23 mouse cellular contexts compared by ENCODE assay signal in the genomic region with DNA sequence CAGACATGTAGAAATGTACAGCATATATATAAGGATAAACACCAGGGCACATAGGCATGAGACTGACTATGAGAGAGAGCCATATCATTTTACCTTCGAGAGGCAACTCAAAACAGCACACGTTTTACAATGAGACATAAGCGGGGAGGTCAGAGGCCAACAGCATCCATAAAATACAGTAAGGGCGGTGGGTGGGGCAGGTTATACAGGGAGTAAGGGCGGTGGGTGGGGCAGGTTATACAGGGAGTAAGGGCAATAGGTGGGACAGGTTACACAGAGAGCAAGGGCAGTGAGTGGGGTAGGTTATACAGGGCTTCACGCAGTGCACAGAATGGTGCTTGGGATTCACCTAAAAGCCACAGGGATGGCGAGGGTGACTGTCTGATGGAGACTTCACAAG.
"Had no signal": no experiment of that assay in that cellular context is flagged by ENCODE, and none has a peak within 500 bp of the region (broad histone marks: within the 10 kb centered on the region; RNA-seq: fewer than 3 reads in every experiment).

No protein-coding gene starts in this region.

- H3K4me3 ChIP-seq: hindbrain, embryonic 10.5 days; hindbrain, embryonic 12.5 days; kidney, embryonic 15.5 days; limb, embryonic 13.5 days; limb, embryonic 15.5 days; liver, embryonic 12.5 days had no signal

- H3K4me2 ChIP-seq: heart, embryonic 11.5 days; hindbrain, embryonic 12.5 days; hindbrain, embryonic 14.5 days; kidney, embryonic 15.5 days; limb, embryonic 13.5 days; limb, embryonic 15.5 days; liver, embryonic 12.5 days had no signal

- ATAC-seq: hindbrain, embryonic 16.5 days; inflammation-experienced regulatory T-cells, adult 6 months; liver, embryonic 12.5 days had no signal

- H3K9me3 ChIP-seq: hindbrain, embryonic 10.5 days; hindbrain, embryonic 12.5 days; kidney, embryonic 15.5 days; limb, embryonic 13.5 days; limb, embryonic 15.5 days; liver, embryonic 12.5 days had no signal

- H3K27ac ChIP-seq: hindbrain, embryonic 10.5 days; hindbrain, embryonic 12.5 days; hindbrain, embryonic 14.5 days; kidney, embryonic 15.5 days; kidney, postnatal 0 days; limb, embryonic 13.5 days; limb, embryonic 15.5 days; liver, embryonic 12.5 days; liver, embryonic 14.5 days had no signal

- H3K27me3 ChIP-seq: hindbrain, embryonic 12.5 days; kidney, embryonic 15.5 days; limb, embryonic 13.5 days; limb, embryonic 15.5 days; liver, embryonic 12.5 days had no signal

- H3K4me1 ChIP-seq: hindbrain, embryonic 10.5 days; hindbrain, embryonic 12.5 days; kidney, embryonic 15.5 days; limb, embryonic 13.5 days; limb, embryonic 15.5 days; liver, embryonic 12.5 days had no signal

- H3K9ac ChIP-seq: hindbrain, embryonic 12.5 days; hindbrain, embryonic 14.5 days; kidney, embryonic 15.5 days; limb, embryonic 13.5 days; limb, embryonic 15.5 days; liver, embryonic 12.5 days; liver, embryonic 14.5 days had no signal

- DNase-seq: heart, adult 18-20 months; heart, postnatal 10 days; heart, postnatal 4 days; kidney, adult 11 months; kidney, adult 2 months; kidney, adult 9 months; kidney, postnatal 14 days; kidney, postnatal 4 days; layer of hippocampus, adult 9-11 months; layer of hippocampus, postnatal 36 days; left cerebral cortex, postnatal 4 days had no signal
